Mouse (Mus musculus) heart, embryonic 15.5 days (tissue): Measurements from ENCODE around the gene Ggt1. TPM values are rescaled to one million over a fixed set of nuclear protein-coding genes. Genes with fewer than 3 reads are reported as not detected.

Experiments used
- ATAC-seq: fragments of 200-750 bp; cut with Nextera tagmentation; replicated peaks from 2 replicates; pipeline ENCODE4 v1.8.0; 2017; ENCODE audit warnings: low read depth, moderate TSS enrichment; ENCODE audit not compliant: insufficient number of reproducible peaks, insufficient read depth, low FRiP score
- H3K27ac ChIP-seq: fragments of 300-500 bp; sonication (generic); 2 replicates; pipeline ENCODE4 v1.5.1; 2015; ENCODE audit warnings: mild to moderate bottlenecking, inconsistent platforms
- H3K27me3 ChIP-seq: fragments of 300-500 bp; sonication (generic); 2 replicates; pipeline ENCODE4 v1.6.1; 2015; ENCODE audit warnings: inconsistent platforms
- H3K36me3 ChIP-seq: fragments of 300-500 bp; sonication (generic); 2 replicates; pipeline ENCODE4 v1.6.1; 2015; ENCODE audit warnings: mild to moderate bottlenecking, inconsistent platforms
- H3K4me1 ChIP-seq: fragments of 300-500 bp; sonication (generic); replicated peaks from 2 replicates; pipeline ENCODE4 v1.6.1; 2015; ENCODE audit warnings: inconsistent platforms
- H3K4me2 ChIP-seq: fragments of 300-500 bp; sonication (generic); 2 replicates; pipeline ENCODE4 v1.6.1; 2015; ENCODE audit warnings: inconsistent platforms, mild to moderate bottlenecking, moderate library complexity
- H3K4me3 ChIP-seq: fragments of 300-500 bp; sonication (generic); 2 replicates; pipeline ENCODE4 v1.5.1; 2015; ENCODE audit warnings: mild to moderate bottlenecking, inconsistent platforms
- H3K9ac ChIP-seq: fragments of 300-500 bp; sonication (generic); 2 replicates; pipeline ENCODE4 v1.6.1; 2015; ENCODE audit warnings: mild to moderate bottlenecking, inconsistent platforms
- H3K9me3 ChIP-seq: fragments of 300-500 bp; sonication (generic); replicated peaks from 2 replicates; pipeline ENCODE4 v1.6.1; 2016; ENCODE audit warnings: inconsistent platforms
- WGBS: fragments of 180-500 bp; shearing (Covaris S2); methylation state at CpG from one replicate; pipeline ENCODE4 v1.1.7; 2015; ENCODE audit warnings: mixed read lengths; 5-methylcytosine and 5-hydroxymethylcytosine counted together
- polyA plus RNA-seq: library from polyadenylated mRNA; unstranded; fragments of >200 nt; fragmentation: Nextera tagmentation; extraction: Ambion mirVana; gene quantifications from 2 replicates; pipeline ENCODE4 v1.2.1, GENCODE M21; 2015

Gene Ggt1
- polyA plus RNA-seq, 1 experiment from 2014 or later: 0.48 TPM

DNA sequence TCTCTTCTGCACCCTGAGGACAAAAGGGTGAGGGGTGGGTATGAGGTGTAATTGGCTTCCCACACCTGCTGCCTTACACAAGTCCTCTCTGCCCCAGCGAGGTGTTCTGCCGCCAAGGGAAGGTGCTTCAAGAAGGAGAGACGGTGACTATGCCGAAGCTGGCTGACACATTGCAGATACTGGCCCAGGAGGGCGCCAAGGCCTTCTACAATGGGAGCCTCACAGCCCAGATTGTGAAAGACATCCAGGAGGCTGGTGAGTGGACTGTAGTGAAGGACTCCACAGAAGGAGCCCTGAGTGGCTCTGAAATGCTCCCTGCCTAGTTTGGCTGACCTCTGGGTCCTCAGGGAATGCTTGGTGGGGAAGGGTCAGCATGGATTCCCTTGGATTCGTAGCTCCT is 17.7 kb downstream of the Ggt1 start:
- Histone ChIP-seq H3K9ac (no peak overlapping the region), H3K27me3 (peaks cover 14% of the 10 kb centered on the region), H3K4me2 (no peak overlapping the region), H3K4me3 (no peak overlapping the region), H3K27ac (no peak overlapping the region), H3K36me3 (no peaks in the 10 kb centered on the region), H3K9me3 (no peaks in the 10 kb centered on the region), H3K4me1 (no peaks in the 10 kb centered on the region)
- 72% methylated on average over 6 of the region's 6 CpGs for WGBS
- no peak for ATAC-seq

- peak overlapping the region; percentile 20 for H3K4me3 ChIP-seq
- peak overlapping the region; percentile 31; the same call in 1 of the 2 replicates for H3K9ac ChIP-seq
- no peaks in the 10 kb centered on the region for H3K9me3 ChIP-seq
- H3K27ac ChIP-seq: no peak overlapping the region
- peaks cover 32% of the 10 kb centered on the region for H3K27me3 ChIP-seq
- WGBS: 18% methylated on average over 20 of the region's 20 CpGs
- H3K4me2 ChIP-seq: peak overlapping the region; percentile 55
- peaks cover 41% of the 10 kb centered on the region for H3K4me1 ChIP-seq
- ATAC-seq: 0 out of 2 replicates have a peak, but pooled peaks have one; percentile 23
- H3K36me3 ChIP-seq: no peaks in the 10 kb centered on the region
These were observed 24.6 kb downstream of the Ggt1 start for GRCm38 (mm10) chr10:75585876-75586552.

DNA sequence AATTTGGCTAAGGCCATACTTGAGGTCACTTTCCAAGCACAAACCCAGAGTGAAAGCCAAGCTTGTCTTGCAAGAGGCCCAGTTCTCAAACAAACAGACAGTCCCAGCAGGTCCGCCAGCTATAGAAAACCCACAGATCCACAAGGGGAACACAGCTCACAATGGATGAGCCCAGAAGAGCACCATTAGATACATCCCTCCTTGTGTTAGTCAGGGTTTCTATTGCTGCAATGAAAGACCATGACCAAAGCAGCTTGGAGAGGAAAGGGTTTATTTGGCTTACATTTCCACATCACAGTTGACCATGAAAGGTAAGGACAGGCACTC is 25.1 kb downstream of the Ggt1 start:
- Histone ChIP-seq H3K27me3 (peaks cover 32% of the 10 kb centered on the region), H3K9ac (no peak overlapping the region), H3K9me3 (no peaks in the 10 kb centered on the region), H3K4me1 (peaks cover 44% of the 10 kb centered on the region), H3K36me3 (no peaks in the 10 kb centered on the region), H3K4me3 (no peak overlapping the region), H3K27ac (no peak overlapping the region), H3K4me2 (no peak overlapping the region)
- ATAC-seq: no peak
- 82% methylated on average over 1 of the region's 1 CpGs for WGBS

DNA sequence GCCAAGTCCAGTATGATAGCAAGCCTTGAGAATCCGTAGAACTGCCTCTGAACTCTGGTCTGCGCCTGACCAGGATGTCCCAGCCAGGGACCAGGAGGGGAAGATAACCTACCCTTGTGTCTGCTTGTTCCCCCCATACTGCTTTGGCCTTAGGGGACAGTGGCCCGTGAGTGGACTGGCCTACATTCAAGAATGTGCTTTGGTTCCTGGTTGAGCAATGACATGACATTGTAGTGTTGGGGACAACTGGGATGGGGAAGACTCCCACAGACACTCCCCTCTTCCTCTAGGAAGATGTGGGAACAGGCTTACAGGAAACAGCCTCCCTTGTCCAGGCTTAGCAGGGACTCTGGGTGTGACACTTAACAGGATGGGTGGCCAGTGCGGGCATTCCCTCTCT is 26.4 kb downstream of the Ggt1 start:
- WGBS: 52% methylated on average over 4 of the region's 4 CpGs
- peaks cover 54% of the 10 kb centered on the region for H3K4me1 ChIP-seq

DNA sequence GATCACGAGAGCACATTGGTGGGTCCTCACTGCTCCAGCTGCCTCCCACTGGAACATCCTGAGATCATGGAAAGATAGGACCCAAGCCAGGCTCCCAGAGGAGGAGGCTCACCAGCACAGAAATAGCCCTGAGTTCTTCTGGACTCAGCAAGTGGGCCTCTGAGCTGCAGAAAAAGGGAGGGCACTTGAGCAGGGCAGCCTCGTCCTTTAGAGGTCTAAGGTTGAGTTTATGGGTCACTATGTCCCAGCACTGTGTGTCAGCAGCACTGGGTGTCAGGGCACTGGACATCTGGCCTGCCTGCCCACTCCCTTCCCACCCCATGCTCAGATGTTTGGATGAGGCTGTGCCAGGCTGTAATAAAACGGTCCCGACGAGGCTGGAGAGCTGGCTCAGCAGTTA is 26.9 kb downstream of the Ggt1 start:
- 41% methylated on average over 5 of the region's 5 CpGs for WGBS
- Histone ChIP-seq H3K4me3 (no peak overlapping the region), H3K27me3 (peaks cover 25% of the 10 kb centered on the region), H3K36me3 (no peaks in the 10 kb centered on the region), H3K27ac (peak overlapping the region; percentile 50), H3K9ac (no peak overlapping the region), H3K9me3 (no peaks in the 10 kb centered on the region), H3K4me2 (no peak overlapping the region), H3K4me1 (peaks cover 55% of the 10 kb centered on the region)
- no peak for ATAC-seq

More for the DNA sequence above, 26.4 kb downstream of the Ggt1 start:
- H3K9me3 ChIP-seq: no peaks in the 10 kb centered on the region
- no peaks in the 10 kb centered on the region for H3K36me3 ChIP-seq
- peak overlapping the region; percentile 50 for H3K27ac ChIP-seq
- no peak overlapping the region for H3K4me2 ChIP-seq
- no peak overlapping the region for H3K4me3 ChIP-seq
- H3K27me3 ChIP-seq: peaks cover 31% of the 10 kb centered on the region
- H3K9ac ChIP-seq: no peak overlapping the region
- no peak for ATAC-seq

- Histone ChIP-seq H3K4me3 (peak within 1 kb of the TSS; percentile 40), H3K27ac (peak within 1 kb of the TSS; percentile 79), H3K36me3 (no peaks in the 10 kb centered on the region), H3K9me3 (no peaks in the 10 kb centered on the region), H3K4me2 (peak within 1 kb of the TSS; percentile 57), H3K9ac (peak within 1 kb of the TSS; percentile 47), H3K27me3 (peaks cover 18% of the 10 kb centered on the region), H3K4me1 (peaks cover 55% of the 10 kb centered on the region)
- WGBS: 12% methylated on average over 5 of the region's 5 CpGs
- 0 out of 2 replicates have a peak, but pooled peaks have one; percentile 12 for ATAC-seq
These were observed 27.7 kb downstream of the Ggt1 start, which contains the start of gene Ggt5 for GRCm38 (mm10) chr10:75589129-75589528. TSS of gene Ggt5 (plus strand) at chr10:75589340.

- Histone ChIP-seq H3K4me3 (peak overlapping the region; percentile 40), H3K27ac (peak overlapping the region; percentile 79), H3K27me3 (peaks cover 14% of the 10 kb centered on the region), H3K9me3 (no peaks in the 10 kb centered on the region), H3K36me3 (no peaks in the 10 kb centered on the region), H3K4me2 (peak overlapping the region; percentile 57), H3K4me1 (peaks cover 55% of the 10 kb centered on the region), H3K9ac (peak overlapping the region; percentile 47)
- ATAC-seq: 0 out of 2 replicates have a peak, but pooled peaks have one; percentile 4
- WGBS: 41% methylated on average over 16 of the region's 16 CpGs
These were observed 28.2 kb downstream of the Ggt1 start for GRCm38 (mm10) chr10:75589651-75590050.

- peaks cover 50% of the 10 kb centered on the region for H3K4me1 ChIP-seq
- H3K4me2 ChIP-seq: peak overlapping the region; percentile 57
- H3K27me3 ChIP-seq: no peaks in the 10 kb centered on the region
- no peak overlapping the region for H3K9ac ChIP-seq
- no peaks in the 10 kb centered on the region for H3K9me3 ChIP-seq
- peak overlapping the region; percentile 79 for H3K27ac ChIP-seq
- WGBS: 54% methylated on average over 12 of the region's 12 CpGs
- 0 out of 2 replicates have a peak overlapping the region, but pooled peaks have one; percentile 6 for H3K4me3 ChIP-seq
- peak; percentile 45; the same call in 1 of the 2 replicates for ATAC-seq
- H3K36me3 ChIP-seq: no peaks in the 10 kb centered on the region
These were observed 29.9 kb downstream of the Ggt1 start for GRCm38 (mm10) chr10:75591211-75591894.

- no peak for ATAC-seq
- H3K27me3 ChIP-seq: no peaks in the 10 kb centered on the region
- H3K27ac ChIP-seq: no peak overlapping the region
- no peak overlapping the region for H3K4me3 ChIP-seq
- no peaks in the 10 kb centered on the region for H3K36me3 ChIP-seq
- no peaks in the 10 kb centered on the region for H3K9me3 ChIP-seq
- peaks cover 43% of the 10 kb centered on the region for H3K4me1 ChIP-seq
- WGBS: 59% methylated on average over 7 of the region's 7 CpGs
- no peak overlapping the region for H3K4me2 ChIP-seq
- H3K9ac ChIP-seq: no peak overlapping the region
These were observed 31.2 kb downstream of the Ggt1 start for GRCm38 (mm10) chr10:75592585-75592984.

- Histone ChIP-seq H3K27me3 (no peaks in the 10 kb centered on the region), H3K27ac (no peak overlapping the region), H3K9me3 (0 out of 2 replicates have a peak, but pooled peaks cover 4% of the 10 kb centered on the region), H3K4me1 (peaks cover 14% of the 10 kb centered on the region), H3K4me3 (no peak overlapping the region), H3K4me2 (no peak overlapping the region), H3K36me3 (no peaks in the 10 kb centered on the region), H3K9ac (no peak overlapping the region)
- WGBS: 56% methylated on average over 8 of the region's 8 CpGs
- ATAC-seq: no peak
These were observed 34.6 kb downstream of the Ggt1 start for GRCm38 (mm10) chr10:75595981-75596380.

- 53% methylated on average over 7 of the region's 7 CpGs for WGBS
- H3K4me2 ChIP-seq: no peak overlapping the region
- no peak for ATAC-seq
These were observed 38.9 kb downstream of the Ggt1 start for GRCm38 (mm10) chr10:75600189-75600730.

More at GRCm38 (mm10) chr10:75600189-75600730, 38.9 kb downstream of the Ggt1 start:
- Histone ChIP-seq H3K27ac (no peak overlapping the region), H3K9me3 (0 out of 2 replicates have a peak, but pooled peaks cover 4% of the 10 kb centered on the region), H3K36me3 (no peaks in the 10 kb centered on the region), H3K4me3 (no peak overlapping the region), H3K4me1 (peaks cover 2% of the 10 kb centered on the region; the same call in 1 of the 2 replicates), H3K9ac (no peak overlapping the region), H3K27me3 (no peaks in the 10 kb centered on the region)
